Mouse (Mus musculus): ENCODE results near the gene 1700003H04Rik.

GRCm38 (mm10) chr3:124609956-124610355 lies 29.1 kb upstream of the 1700003H04Rik start:
- TF ChIP-seq HCFC1 (IDR thresholded peaks at IDR 0.05; ENCODE audit: borderline replicate concordance, insufficient read depth, low read length) (no peak), MAFK (IDR thresholded peaks at IDR 0.05; ENCODE audit: insufficient read depth, low read depth, low read length) (0 out of 2 replicates have a peak, but pooled peaks have one; percentile 35), ZNF384 (IDR thresholded peaks at IDR 0.05; ENCODE audit: low read depth, low read length) (no peak), CHD2 (IDR thresholded peaks at IDR 0.05; ENCODE audit: low read depth, low read length) (no peak)
